Mouse (Mus musculus): ENCODE measurements at regions not wholly inside any gene's neighbourhood (a gene's known extent, or its start where the extent isn't known, plus 50 kb on each side); places are given as distances from the start of the nearest gene placed in this dataset.

DNA sequence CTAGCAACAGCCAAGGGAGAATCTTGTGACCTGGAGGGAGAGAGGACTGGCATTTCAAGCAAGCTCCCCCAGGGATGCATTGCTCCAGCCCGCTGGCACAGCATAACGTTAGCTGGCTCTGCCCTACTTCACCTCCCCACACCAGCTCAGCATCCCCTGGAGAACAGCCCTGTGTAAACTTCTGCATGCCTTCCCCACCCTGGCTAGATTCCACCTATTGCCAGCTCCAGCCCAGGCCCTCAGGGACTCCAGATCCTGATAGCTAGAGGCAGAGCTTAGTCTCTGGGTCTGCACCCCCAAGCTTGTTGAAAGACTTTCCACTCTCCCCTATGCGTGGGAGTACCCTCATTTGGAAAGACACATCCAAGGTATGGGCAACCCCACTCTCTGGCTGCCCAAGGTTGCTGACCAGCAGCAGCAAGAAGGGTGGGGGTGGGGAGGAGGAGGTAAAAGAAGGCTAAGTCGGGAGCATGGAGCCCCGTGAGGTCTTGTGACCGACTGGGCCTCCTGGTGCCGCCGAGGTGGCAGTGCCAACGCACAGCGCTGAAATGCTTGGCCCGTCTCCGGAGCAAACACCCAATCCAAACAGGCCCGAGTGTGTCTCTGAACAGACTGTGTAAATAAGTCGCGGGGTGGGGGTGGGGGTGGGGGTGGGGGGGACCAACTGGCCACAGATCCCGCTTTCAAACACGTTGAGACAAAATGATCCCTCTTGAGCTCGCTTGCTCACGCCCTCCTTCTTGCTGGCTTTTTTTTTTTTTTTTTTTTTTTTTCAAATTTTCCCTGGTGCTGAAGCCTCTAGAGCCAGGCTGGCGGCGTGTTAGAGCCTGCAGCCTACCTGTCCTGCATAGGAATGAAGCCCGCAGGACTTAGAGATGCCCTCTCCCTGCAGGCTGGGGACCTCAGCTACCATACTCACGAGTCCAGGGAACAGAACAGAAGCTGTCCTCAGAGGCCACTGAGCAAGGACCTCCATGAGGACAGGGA lies 350.3 kb downstream of the Sox9 start:
- TF ChIP-seq POLR2A (IDR thresholded peaks at IDR 0.05; ENCODE audit: extremely low read depth, insufficient read depth, low read length) (no peak), CTCF (IDR thresholded peaks at IDR 0.05; ENCODE audit: low read depth, low read length) (peak; percentile 45)
